Mouse (Mus musculus) C2C12 (cell line): ENCODE results near the gene Spint5.

Source experiments
- CTCF ChIP-seq: IDR thresholded peaks from one replicate; pipeline ENCODE4 v1.5.1; 2011; ENCODE audit not compliant: control insufficient read depth, insufficient read depth, insufficient read length
- FOSL1 ChIP-seq: IDR thresholded peaks from one replicate; pipeline ENCODE4 v1.8.0; 2011; ENCODE audit warnings: mild to moderate bottlenecking, low read length; ENCODE audit not compliant: poor library complexity, insufficient read depth, severe bottlenecking
- MAX ChIP-seq: IDR thresholded peaks from one replicate; pipeline ENCODE4 v1.6.1; 2011; ENCODE audit warnings: mild to moderate bottlenecking, control low read depth
- MYOD1 ChIP-seq: IDR thresholded peaks from one replicate; pipeline ENCODE4 v1.6.1; 2011; ENCODE audit warnings: low read depth; ENCODE audit not compliant: control insufficient read depth, insufficient read length
- MYOG ChIP-seq: IDR thresholded peaks from one replicate; pipeline ENCODE4 v1.6.1; 2011; ENCODE audit not compliant: control insufficient read depth, insufficient read length; ENCODE audit errors: extremely low read depth
- USF1 ChIP-seq: IDR thresholded peaks from one replicate; pipeline ENCODE4 v1.6.1; 2011; ENCODE audit warnings: low read depth, mild to moderate bottlenecking, control low read depth, moderate library complexity

GRCm38 (mm10) chr2:164748991-164749390 is 33.9 kb downstream of the Spint5 start:
- no peak for TF ChIP-seq CTCF
- TF ChIP-seq MYOG = no peak
- TF ChIP-seq FOSL1 = peak; percentile 86
- TF ChIP-seq MAX = no peak
- TF ChIP-seq MYOD1 = no peak
- TF ChIP-seq USF1 = no peak
